ENCODE assay signal across 12 mouse cellular contexts in the genomic region with DNA sequence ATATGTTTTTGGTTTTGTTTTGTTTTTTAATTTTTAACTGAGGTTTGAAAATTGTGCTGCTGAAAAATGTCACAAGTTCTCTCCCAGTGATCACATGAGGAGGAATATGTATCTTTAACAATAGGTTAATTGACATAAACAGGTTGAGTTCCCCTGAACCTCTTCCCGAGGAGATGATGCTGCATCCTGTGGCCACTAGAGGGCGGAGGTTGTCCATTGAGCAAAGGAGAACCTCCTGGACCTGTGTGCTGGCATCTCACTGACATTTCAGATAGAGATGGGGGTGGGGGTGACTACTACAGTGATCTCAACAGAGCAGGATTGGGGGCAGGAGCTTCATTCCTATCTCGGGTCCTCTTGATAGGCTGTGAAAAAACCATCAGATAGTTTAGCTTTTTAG. TPM values are rescaled to one million over a fixed set of nuclear protein-coding genes. Genes with fewer than 3 reads are reported as not detected.
DNase-seq lines count a peak whose midpoint lies in the region; ATAC-seq and TF ChIP-seq lines count a peak whose summit lies in the region.
"Had no signal": no experiment of that assay in that cellular context is flagged by ENCODE, and none has a peak within 500 bp of the region (broad histone marks: within the 10 kb centered on the region; RNA-seq: fewer than 3 reads in every experiment).

No protein-coding gene starts in this region.

- WGBS in kidney, embryonic 14.5 days: 43% methylated on average over 3 of the region's 3 CpGs
- WGBS in forebrain, embryonic 15.5 days: 44% methylated on average over 3 of the region's 3 CpGs

- in situ Hi-C loops in ES-E14 (cut with MboI; ENCODE audit: low sequenced_read_pairs in 2 of 2, unreplicated experiment in 2 of 2): loop anchor here in 1 of 2 experiments (25.0 kb wide), 1 partner anchor 137 kb away; a partner anchor contains a TSS

- H3K36me3 ChIP-seq in kidney, embryonic 14.5 days (ENCODE audit: control insufficient read depth, insufficient read depth, low read length): no peaks in the 10 kb centered on the region
- H3K36me3 ChIP-seq in ES-E14 (ENCODE audit: control insufficient read depth, insufficient read depth, low read length, poor library complexity, severe bottlenecking): no peaks in the 10 kb centered on the region
- no peaks in the 10 kb centered on the region for H3K36me3 ChIP-seq in forebrain, embryonic 15.5 days
- H3K36me3 ChIP-seq: hindbrain, embryonic 15.5 days had no signal

- no peak overlapping the region for H3K9ac ChIP-seq in kidney, embryonic 14.5 days (ENCODE audit: low read depth, low read length)
- no peak overlapping the region for H3K9ac ChIP-seq in ES-E14 (ENCODE audit: insufficient read depth, low read depth, low read length, poor library complexity, severe bottlenecking)
- H3K9ac ChIP-seq in forebrain, embryonic 15.5 days (replicated peaks): no peak overlapping the region
- H3K9ac ChIP-seq: hindbrain, embryonic 15.5 days had no signal

- no peak for TF ChIP-seq POLR2A in brain, embryonic 14.5 days (IDR thresholded peaks at IDR 0.05; ENCODE audit: borderline replicate concordance, extremely low read depth, insufficient read depth, insufficient read length, poor library complexity, severe bottlenecking)

- H3K4me1 ChIP-seq in kidney, embryonic 14.5 days (ENCODE audit: control insufficient read depth, insufficient read depth, low read length): no peaks in the 10 kb centered on the region
- no peaks in the 10 kb centered on the region for H3K4me1 ChIP-seq in ES-E14 (ENCODE audit: control insufficient read depth in 2 of 2, insufficient read depth in 2 of 2, low read length in 2 of 2, poor library complexity in 1 of 2)
- H3K4me1 ChIP-seq in forebrain, embryonic 15.5 days: no peaks in the 10 kb centered on the region
- H3K4me1 ChIP-seq: hindbrain, embryonic 15.5 days had no signal

- H3K27ac ChIP-seq in kidney, embryonic 14.5 days (ENCODE audit: low read depth, low read length): no peak overlapping the region
- H3K27ac ChIP-seq in ES-E14 (ENCODE audit: insufficient read depth, low read depth, low read length, poor library complexity, severe bottlenecking): no peak overlapping the region
- H3K27ac ChIP-seq in forebrain, embryonic 15.5 days (replicated peaks): no peak overlapping the region
- H3K27ac ChIP-seq: hindbrain, embryonic 15.5 days had no signal

- H3K9me3 ChIP-seq in kidney, embryonic 14.5 days (ENCODE audit: control insufficient read depth, low read length): peaks cover 15% of the 10 kb centered on the region
- H3K9me3 ChIP-seq in ES-E14 (ENCODE audit: control insufficient read depth, insufficient read depth, low read depth, low read length): no peaks in the 10 kb centered on the region
- peaks cover 28% of the 10 kb centered on the region for H3K9me3 ChIP-seq in forebrain, embryonic 15.5 days

- peak; percentile 38 for DNase-seq in kidney, adult 9 months
- DNase-seq in ES-E14 (ENCODE audit: low read depth, low spot score): peak; percentile 51
- DNase-seq in brain, embryonic 14.5 days (ENCODE audit: low read depth): no peak
- no peak for DNase-seq in frontal cortex, postnatal 36 days (ENCODE audit: low spot score in 2 of 2)
- DNase-seq: midbrain, embryonic 14.5 days had no signal

- H3K27me3 ChIP-seq in kidney, embryonic 14.5 days (ENCODE audit: control insufficient read depth, insufficient read depth, low read length): no peaks in the 10 kb centered on the region
- no peaks in the 10 kb centered on the region for H3K27me3 ChIP-seq in forebrain, embryonic 15.5 days
- H3K27me3 ChIP-seq: hindbrain, embryonic 15.5 days had no signal

- no peak overlapping the region for H3K4me2 ChIP-seq in kidney, embryonic 14.5 days (replicated peaks; ENCODE audit: low read depth, low read length)
- H3K4me2 ChIP-seq in forebrain, embryonic 15.5 days (replicated peaks): no peak overlapping the region
- H3K4me2 ChIP-seq: hindbrain, embryonic 15.5 days had no signal

- TF ChIP-seq CTCF in brain, embryonic 14.5 days (IDR thresholded peaks at IDR 0.05; ENCODE audit: borderline replicate concordance, extremely low read depth, insufficient read depth, insufficient read length): peak; percentile 15; the same call in 1 of the 2 replicates

- no peak overlapping the region for H3K4me3 ChIP-seq in kidney, embryonic 14.5 days (ENCODE audit: low read length)
- H3K4me3 ChIP-seq in ES-E14 (ENCODE audit: insufficient read depth in 1 of 2, low read depth in 1 of 2, low read length in 2 of 2, poor library complexity in 1 of 2, severe bottlenecking in 1 of 2): no peak overlapping the region
- no peak overlapping the region for H3K4me3 ChIP-seq in forebrain, embryonic 15.5 days
- H3K4me3 ChIP-seq: hindbrain, embryonic 15.5 days had no signal

- no peak for ATAC-seq in kidney, embryonic 14.5 days (ENCODE audit: low FRiP score, low TSS enrichment)
- ATAC-seq in megakaryocyte, adult 5-6 weeks (ENCODE audit: poor library complexity, severe bottlenecking): peak; percentile 59; the same call in 1 of the 2 replicates
- no peak for ATAC-seq in erythroid progenitor cell, adult 5-6 weeks (replicated peaks; ENCODE audit: low FRiP score, poor library complexity, severe bottlenecking)
- ATAC-seq in forebrain, embryonic 15.5 days (replicated peaks): no peak

TF ChIP-seq in ES-E14, 5 proteins besides CTCF, POLR2A, EP300 and RAD21:
- no peak for TF ChIP-seq MAFK (IDR thresholded peaks at IDR 0.05; ENCODE audit: insufficient read depth, low read depth, low read length)
- no peak for TF ChIP-seq HCFC1 (IDR thresholded peaks at IDR 0.05; ENCODE audit: borderline replicate concordance, insufficient read depth, low read length)
- TF ChIP-seq CHD2 (IDR thresholded peaks at IDR 0.05; ENCODE audit: low read depth, low read length): no peak
- peak; percentile 67; the same call in 1 of the 2 replicates for TF ChIP-seq ZC3H11A (IDR thresholded peaks at IDR 0.05; ENCODE audit: borderline replicate concordance, low read depth, low read length)
- no peak for TF ChIP-seq ZNF384 (IDR thresholded peaks at IDR 0.05; ENCODE audit: low read depth, low read length)

RNA-seq across cellular contexts. Expression of a gene that starts 2.7 kb away (rescaled TPM):
- polyA plus RNA-seq in kidney, embryonic 14.5 days (2014; fragmentation: Nextera tagmentation; extraction: Ambion mirVana): not detected in 2 replicates
- total RNA-seq in ES-E14 (2012; rRNA removed): not detected in 2 replicates
- polyA plus RNA-seq in brain, embryonic 14.5 days (2012; rRNA removed): not detected in 2 replicates
- 0.38 TPM in 1 of 2 replicates, not detected in the other for total RNA-seq in megakaryocyte, adult 5-6 weeks (2015)
- not detected in 2 replicates for total RNA-seq in megakaryocyte, adult 5-6 weeks (2017)
- not detected in 2 replicates for total RNA-seq in erythroid progenitor cell, adult 5-6 weeks (2015; ENCODE audit: low replicate concordance)
- total RNA-seq in erythroid progenitor cell, adult 5-6 weeks (2017; ENCODE audit: low replicate concordance): not detected in 2 replicates
- not detected in 2 replicates for polyA plus RNA-seq in forebrain, embryonic 15.5 days (2015; fragmentation: Nextera tagmentation; extraction: Ambion mirVana)
- polyA plus RNA-seq: cortical plate, adult 2 months; hindbrain, embryonic 15.5 days; midbrain, embryonic 14.5 days; stomach, embryonic 16.5 days had no signal

RNA-seq across cellular contexts. Expression of a gene that starts 54.9 kb away (rescaled TPM):
- polyA plus RNA-seq in kidney, embryonic 14.5 days (2014; fragmentation: Nextera tagmentation; extraction: Ambion mirVana): 9.1 and 13.7 TPM in 2 replicates
- total RNA-seq in ES-E14 (2012; rRNA removed): 41.8 and 56.6 TPM in 2 replicates
- polyA plus RNA-seq in brain, embryonic 14.5 days (2012; rRNA removed): 17.0 and 17.7 TPM in 2 replicates
- 11.5 and 12.5 TPM in 2 replicates for total RNA-seq in megakaryocyte, adult 5-6 weeks (2015)
- total RNA-seq in megakaryocyte, adult 5-6 weeks (2017): 12.0 and 14.3 TPM in 2 replicates
- 15.1 and 15.5 TPM in 2 replicates for total RNA-seq in erythroid progenitor cell, adult 5-6 weeks (2015; ENCODE audit: low replicate concordance)
- total RNA-seq in erythroid progenitor cell, adult 5-6 weeks (2017; ENCODE audit: low replicate concordance): 1.7 and 12.8 TPM in 2 replicates
- 16.5 and 17.7 TPM in 2 replicates for polyA plus RNA-seq in forebrain, embryonic 15.5 days (2015; fragmentation: Nextera tagmentation; extraction: Ambion mirVana)

Comparison
In these comparisons a context has a peak if more than half of its experiments do, and no peak if none do; other contexts are left out.
1. DNase-seq: peak in kidney, adult 9 months (single experiment) and ES-E14 (single experiment); none in brain, embryonic 14.5 days (single experiment) and frontal cortex, postnatal 36 days (0 of 2).